Mouse (Mus musculus) myocyte (in vitro differentiated cells): Measurements from ENCODE around the gene Ppard.

Experiments
- E2F4 ChIP-seq: IDR thresholded peaks from one replicate; pipeline ENCODE4 v1.6.1; 2011; ENCODE audit warnings: mild to moderate bottlenecking, control low read depth, moderate library complexity; ENCODE audit not compliant: insufficient read depth
- POLR2A ChIP-seq: IDR thresholded peaks from one replicate; pipeline ENCODE4 v1.6.1; 2011; ENCODE audit warnings: low read depth, mild to moderate bottlenecking, control low read depth, moderate library complexity; ENCODE audit not compliant: insufficient read length
- TCF12 ChIP-seq: IDR thresholded peaks from one replicate; pipeline ENCODE4 v1.6.1; 2011; ENCODE audit warnings: mild to moderate bottlenecking, control low read depth; ENCODE audit not compliant: poor library complexity, insufficient read depth, severe bottlenecking

DNA sequence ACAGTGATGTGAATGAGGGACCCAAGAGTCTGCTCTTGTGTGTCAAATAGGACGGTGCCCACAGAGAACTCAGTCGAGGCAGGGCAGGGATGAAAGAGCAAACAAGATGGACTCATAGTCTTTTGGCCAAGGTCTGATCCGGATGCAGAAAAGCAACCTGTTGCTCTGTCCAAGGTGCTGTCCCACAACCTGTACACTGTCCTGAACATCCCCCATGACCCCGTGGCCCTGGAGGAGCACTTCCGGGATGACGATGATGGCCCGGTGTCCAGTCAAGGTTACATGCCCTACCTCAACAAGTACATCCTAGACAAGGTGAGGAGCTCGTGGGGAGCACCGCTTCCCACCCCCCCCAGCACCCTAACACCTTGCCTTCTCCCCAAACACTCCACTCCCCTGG, 15.7 kb upstream of the Ppard start:
- TF ChIP-seq TCF12 (no peak), POLR2A (no peak), E2F4 (no peak)
